Mouse (Mus musculus) heart, adult 10 weeks (tissue): Measurements from ENCODE around the gene Dnajc4. TPM values are rescaled to one million over a fixed set of nuclear protein-coding genes. Genes with fewer than 3 reads are reported as not detected.

Experiments
- polyA plus RNA-seq: library from polyadenylated mRNA; stranded (reverse); fragments of 350-450 nt; fragmentation: Illumina TruSeq; extraction: RNeasy Lipid Tissue Mini Kit (QIAGEN cat#74804); gene quantifications from one replicate; pipeline ENCODE4 v1.2.3, GENCODE M21; 2014; ENCODE audit warnings: low read depth, low replicate concordance

The Dnajc4 gene
- polyA plus RNA-seq = 61.0 TPM

GRCm38 (mm10) chr19:6992011-6992858 is at the start of gene Dnajc4:
Dnajc4 (minus strand) TSS chr19:6992572.

GRCm38 (mm10) chr19:7039841-7040636 is 47.7 kb upstream of the Dnajc4 start, which contains the start of gene Stip1:
Stip1 (minus strand) TSS chr19:7039967.

GRCm38 (mm10) chr19:7019191-7019590 is 26.8 kb upstream of the Dnajc4 start, which contains the start of gene Fermt3:
Fermt3 (minus strand) TSS chr19:7019469.

GRCm38 (mm10) chr19:6996006-6996405 is 3.6 kb upstream of the Dnajc4 start, which contains the start of the genes Nudt22 and Trpt1:
Nudt22 (minus strand) TSS chr19:6996117.
Trpt1 (plus strand) TSS chr19:6996131.

GRCm38 (mm10) chr19:6987061-6987903 is 5.1 kb downstream of the Dnajc4 start, which contains the start of gene Vegfb:
Vegfb (minus strand) TSS chr19:6987651.

GRCm38 (mm10) chr19:6980381-6981093 is 11.8 kb downstream of the Dnajc4 start, which contains the start of gene Fkbp2:
Fkbp2 (minus strand) TSS chr19:6980501.

GRCm38 (mm10) chr19:6975537-6976521 is 16.5 kb downstream of the Dnajc4 start, which contains the start of gene Plcb3:
Plcb3 (minus strand) TSS chr19:6976470.

GRCm38 (mm10) chr19:6974211-6975205 is 17.9 kb downstream of the Dnajc4 start, which contains the start of gene Ppp1r14b:
Ppp1r14b (plus strand) TSS chr19:6974968.

GRCm38 (mm10) chr19:6942249-6942691 is 50.1 kb downstream of the Dnajc4 start, which contains the start of gene Gpr137:
Gpr137 (minus strand) TSS chr19:6942480.

GRCm38 (mm10) chr19:6941372-6942248 is 50.8 kb downstream of the Dnajc4 start, which contains the start of gene Bad:
Bad (plus strand) TSS chr19:6941861.

Other genes starting within 250 kb of the Dnajc4 start
- 11.3 TPM for gene Rps6ka4, start 151.9 kb downstream of the Dnajc4 start, polyA plus RNA-seq
- 1.0 TPM for gene Ccdc88b, start 134.4 kb downstream of the Dnajc4 start, polyA plus RNA-seq
- gene Trmt112, start 82.9 kb downstream of the Dnajc4 start, polyA plus RNA-seq = 42.4 TPM
- gene Prdx5, start 82.5 kb downstream of the Dnajc4 start, polyA plus RNA-seq = 608 TPM
- gene Esrra, start 70.8 kb downstream of the Dnajc4 start, polyA plus RNA-seq = 142 TPM
- not detected for gene Catsperz, start 67.2 kb downstream of the Dnajc4 start, polyA plus RNA-seq
- gene Kcnk4, start 58.1 kb downstream of the Dnajc4 start, polyA plus RNA-seq = not detected
- 33.9 TPM for gene Bad, start 50.7 kb downstream of the Dnajc4 start, polyA plus RNA-seq
- 30.3 TPM for gene Gpr137, start 50.1 kb downstream of the Dnajc4 start, polyA plus RNA-seq
- gene Ppp1r14b, start 17.6 kb downstream of the Dnajc4 start, polyA plus RNA-seq = 55.2 TPM
- gene Plcb3, start 16.1 kb downstream of the Dnajc4 start, polyA plus RNA-seq = 21.0 TPM
- 44.1 TPM for gene Fkbp2, start 12.1 kb downstream of the Dnajc4 start, polyA plus RNA-seq
- 291 TPM for gene Vegfb, start 4.9 kb downstream of the Dnajc4 start, polyA plus RNA-seq
- 34.6 TPM for gene Nudt22, start 3.5 kb upstream of the Dnajc4 start, polyA plus RNA-seq
- gene Trpt1, start 3.6 kb upstream of the Dnajc4 start, polyA plus RNA-seq = 24.2 TPM
- gene Fermt3, start 26.9 kb upstream of the Dnajc4 start, polyA plus RNA-seq = 3.3 TPM
- gene Stip1, start 47.4 kb upstream of the Dnajc4 start, polyA plus RNA-seq = 110 TPM
- gene Macrod1, start 64.2 kb upstream of the Dnajc4 start, polyA plus RNA-seq = 234 TPM
- 0.89 TPM for gene Flrt1, start 113.2 kb upstream of the Dnajc4 start, polyA plus RNA-seq
- 49.5 TPM for gene Otub1, start 213.7 kb upstream of the Dnajc4 start, polyA plus RNA-seq
- 337 TPM for gene Cox8a, start 225.0 kb upstream of the Dnajc4 start, polyA plus RNA-seq
- 27.8 TPM for gene Naa40, start 248.6 kb upstream of the Dnajc4 start, polyA plus RNA-seq